Mouse (Mus musculus) erythroid progenitor cell, adult 5-6 weeks (primary cell): Measurements from ENCODE around the gene Pam16. TPM values are rescaled to one million over a fixed set of nuclear protein-coding genes. Genes with fewer than 3 reads are reported as not detected.
A peak's percentile ranks its signal among the peaks of the same experiment; 100 is the strongest.

Source experiments
- ATAC-seq: replicated peaks from 2 replicates; pipeline ENCODE4 v1.8.0; 2016; ENCODE audit warnings: moderate number of reproducible peaks, mild to moderate bottlenecking, moderate TSS enrichment, inconsistent platforms; ENCODE audit not compliant: poor library complexity, low FRiP score, severe bottlenecking
- total RNA-seq, 2 experiments: library from RNA; stranded (forward) in 1 of 2; stranded (reverse) in 1 of 2; fragments of 150-400 nt in 1 of 2; fragments of 186-747, 209-891 nt in 1 of 2; gene quantifications; 2 replicates each; pipeline versions ENCODE4 v1.2.3 to v1.2.4; 2015 to 2017; ENCODE audit warnings: low replicate concordance in 2 of 2

Pam16 gene
- total RNA-seq, 2 experiments from 2014 or later = 3.9 to 16.8 TPM

DNA sequence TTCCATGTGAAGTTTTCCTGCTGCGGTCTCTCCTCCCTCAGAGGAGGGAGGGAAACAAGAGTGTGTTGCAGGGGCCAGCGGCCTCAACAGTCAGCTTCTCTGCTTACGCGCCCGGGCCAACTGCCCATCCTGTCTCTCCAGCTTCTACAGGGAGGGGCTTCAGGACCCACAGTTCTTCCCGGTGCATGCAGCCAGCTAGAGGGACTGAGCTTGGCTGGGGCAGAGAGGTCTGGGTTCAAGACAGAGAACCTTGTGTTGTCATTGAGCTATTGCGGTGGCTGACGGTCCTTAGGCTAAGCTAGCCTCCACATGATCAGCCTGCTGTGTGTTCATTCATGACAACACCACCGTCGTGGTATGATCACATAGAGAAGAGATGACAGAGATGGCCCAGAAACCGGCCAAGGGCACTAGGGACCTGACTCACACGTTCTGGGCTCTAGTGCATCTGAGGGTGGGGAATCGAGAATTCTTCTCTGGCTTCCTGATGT is 22.9 kb upstream of the Pam16 start:
- no peak for ATAC-seq

DNA sequence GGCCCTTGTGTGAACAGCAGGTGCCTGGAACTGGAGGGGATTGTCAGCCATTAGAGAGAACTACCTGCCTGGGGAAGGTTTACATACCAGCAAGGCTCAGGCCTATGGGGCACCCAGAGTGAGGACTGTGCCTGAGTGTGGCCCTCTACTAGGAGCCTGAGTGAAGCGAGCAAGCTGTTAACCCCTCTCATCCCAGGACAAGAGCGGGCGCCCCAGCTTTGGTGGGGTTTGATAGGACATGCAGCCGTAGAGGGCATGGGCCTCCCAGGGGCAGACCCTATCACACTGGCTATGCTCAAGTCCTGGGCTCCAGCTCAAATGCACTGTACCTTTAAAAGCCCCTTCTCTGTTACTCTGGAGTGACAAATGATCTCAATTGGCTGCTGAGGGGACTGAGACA is 22.0 kb upstream of the Pam16 start:
- ATAC-seq = no peak

DNA sequence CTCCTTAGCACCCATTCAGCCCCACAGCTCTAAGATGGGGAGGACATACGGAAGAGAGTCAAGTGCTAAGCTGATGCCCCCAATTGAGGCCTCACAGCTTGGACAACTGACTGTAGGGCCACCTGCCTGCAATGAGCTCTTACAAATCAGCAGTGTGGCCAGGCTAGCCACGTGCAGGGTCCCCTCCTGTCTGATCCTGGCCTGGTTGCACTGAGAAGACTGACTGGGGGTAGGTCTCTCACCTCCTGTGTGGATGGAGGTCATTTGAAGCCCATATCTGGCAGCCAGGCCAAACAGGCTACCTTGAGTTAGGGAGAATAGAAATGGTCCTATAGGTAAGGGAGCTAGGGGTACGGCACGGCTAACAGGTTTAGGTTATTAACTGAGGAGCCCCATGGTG is 21.1 kb upstream of the Pam16 start:
- no peak for ATAC-seq

DNA sequence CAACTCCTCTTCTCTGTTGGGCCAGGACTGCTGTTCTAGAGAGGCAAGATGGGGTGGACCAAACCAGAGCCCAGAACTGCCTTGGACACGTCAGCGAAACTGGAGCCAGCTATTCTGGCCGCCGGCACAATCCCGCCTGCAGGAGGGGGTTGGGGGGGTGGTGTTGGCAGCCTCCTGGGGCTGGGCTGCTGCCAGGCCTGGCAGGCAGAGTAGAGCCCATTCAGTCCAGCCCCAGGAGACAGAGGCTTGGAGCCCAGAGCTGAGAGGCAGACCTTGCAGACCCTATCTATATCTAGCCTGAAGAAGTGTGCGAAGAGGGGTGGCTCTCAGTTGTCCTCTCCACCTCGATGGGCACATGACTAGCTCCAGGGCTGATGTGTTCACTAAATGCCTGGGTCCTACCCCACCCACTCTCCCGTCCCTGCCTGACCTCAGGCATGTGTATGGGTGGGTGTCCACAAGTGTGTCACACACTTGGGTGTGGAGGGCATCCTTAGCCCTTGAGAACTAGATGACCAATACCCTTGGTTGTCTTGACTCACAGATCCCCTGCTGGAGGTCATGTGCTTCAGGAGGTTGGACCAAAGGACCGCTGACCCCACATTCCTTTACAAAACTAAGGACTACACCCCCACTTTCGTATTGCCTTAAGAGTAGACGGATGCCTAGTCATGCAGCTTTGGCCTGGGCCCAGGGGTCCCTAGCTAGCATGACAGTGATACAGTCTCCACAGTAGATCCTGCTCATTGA is 19.1 kb upstream of the Pam16 start:
- ATAC-seq = no peak

DNA sequence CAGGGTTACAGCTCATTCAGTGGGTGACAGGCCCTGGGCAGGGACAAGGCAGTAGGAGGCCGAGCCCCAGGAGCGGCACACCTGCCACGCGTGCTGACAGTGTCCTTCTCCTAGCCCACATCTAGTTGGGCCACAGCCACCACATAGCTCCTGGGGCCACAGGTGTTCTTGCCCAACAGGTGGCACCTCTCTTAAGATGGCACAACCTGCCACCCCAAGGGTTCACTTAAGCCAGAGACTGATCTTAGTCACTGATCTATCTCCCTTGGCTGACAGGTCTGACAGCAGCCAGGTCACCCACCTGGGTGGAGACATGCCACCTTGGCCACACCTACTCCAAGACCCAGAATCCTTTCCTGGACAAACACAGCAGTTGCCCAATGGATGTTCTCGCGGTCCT is 18.1 kb upstream of the Pam16 start:
- ATAC-seq = no peak

DNA sequence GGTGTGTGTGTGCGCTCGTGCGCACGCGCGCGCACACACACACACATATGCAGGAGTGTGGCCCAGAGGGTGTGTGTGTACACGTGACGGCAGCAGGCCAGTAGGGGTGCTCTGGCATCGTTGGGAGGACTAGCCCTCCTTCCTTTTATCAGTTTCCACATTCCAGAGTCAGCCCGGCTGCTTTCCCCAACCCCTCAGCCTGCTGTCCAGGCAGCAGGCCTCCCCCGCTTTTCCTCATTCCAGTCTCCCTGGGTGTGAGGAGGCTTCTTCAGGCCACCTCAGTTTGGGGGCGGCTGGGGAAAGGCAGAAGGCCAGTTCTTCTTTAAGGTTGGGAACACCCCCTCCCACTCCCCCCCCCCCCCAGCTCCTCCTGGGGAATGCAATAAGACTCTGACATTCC is 17.4 kb upstream of the Pam16 start:
- no peak for ATAC-seq

DNA sequence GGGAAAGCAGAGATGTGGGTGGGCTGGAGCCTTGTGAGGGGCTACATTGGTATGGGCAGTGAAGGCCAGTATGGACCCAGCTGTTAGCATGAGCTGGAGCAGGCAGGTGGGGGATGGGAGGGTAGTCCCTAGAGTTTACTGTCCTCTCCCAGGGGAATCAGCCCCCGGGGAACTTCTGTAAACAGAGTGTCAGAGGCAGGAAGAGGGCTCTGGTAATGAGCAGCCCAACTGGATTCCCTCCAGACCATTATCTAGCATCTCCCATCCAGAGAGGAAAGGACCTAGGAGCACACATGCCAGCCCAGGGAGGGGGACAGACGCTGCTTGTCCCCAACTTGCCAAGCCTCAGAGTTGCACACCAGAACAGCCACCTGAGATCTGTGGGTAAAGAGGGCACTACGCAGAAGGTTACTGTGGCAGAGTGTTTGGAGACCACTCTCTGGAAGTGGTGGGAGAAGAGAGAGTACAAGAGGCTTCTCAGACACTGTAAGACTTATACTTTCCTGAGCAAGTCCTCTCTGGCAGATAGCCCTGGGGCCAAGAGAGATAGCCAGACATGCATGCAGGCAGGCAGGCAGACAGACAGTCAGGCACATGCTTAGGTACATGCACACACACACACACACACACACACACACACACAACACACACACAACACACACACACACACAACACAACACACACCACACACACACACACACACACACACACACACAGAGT is 16.5 kb upstream of the Pam16 start:
- ATAC-seq = no peak

DNA sequence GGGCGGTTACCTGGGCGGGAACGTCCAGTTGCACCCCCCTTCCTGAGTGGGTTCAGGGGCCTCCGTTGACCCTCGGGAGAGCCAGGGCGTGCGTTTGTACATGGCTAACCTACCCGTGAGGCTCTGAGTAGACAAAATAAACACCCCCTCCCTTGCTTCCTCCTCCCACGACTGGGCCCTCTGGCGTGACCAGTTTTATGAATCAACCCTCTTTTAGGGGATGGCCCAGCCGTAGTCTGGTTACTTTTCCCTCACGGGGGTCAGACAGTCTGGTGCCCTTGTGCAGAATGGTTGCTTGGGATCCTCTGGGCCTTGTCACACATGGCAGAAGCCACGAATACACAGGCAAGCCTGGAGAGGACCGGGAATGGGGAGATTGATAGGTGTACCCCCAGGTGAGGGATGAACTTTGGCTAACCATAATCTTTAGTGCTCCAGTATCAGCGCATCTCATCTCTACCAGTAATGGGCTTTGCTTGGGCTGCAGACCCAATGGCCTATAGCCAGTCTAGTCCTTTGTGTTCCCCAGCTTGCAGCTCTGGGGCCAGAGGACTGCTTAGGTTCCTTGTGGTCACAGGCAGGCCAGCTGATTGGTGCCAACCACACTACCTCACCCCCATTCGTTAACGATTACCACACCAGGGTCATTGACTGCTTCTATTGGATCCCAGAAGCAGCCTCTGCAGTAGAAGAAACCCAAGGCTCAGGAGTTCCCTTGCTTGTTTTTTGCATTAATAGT is 15.6 kb upstream of the Pam16 start:
- ATAC-seq = no peak

DNA sequence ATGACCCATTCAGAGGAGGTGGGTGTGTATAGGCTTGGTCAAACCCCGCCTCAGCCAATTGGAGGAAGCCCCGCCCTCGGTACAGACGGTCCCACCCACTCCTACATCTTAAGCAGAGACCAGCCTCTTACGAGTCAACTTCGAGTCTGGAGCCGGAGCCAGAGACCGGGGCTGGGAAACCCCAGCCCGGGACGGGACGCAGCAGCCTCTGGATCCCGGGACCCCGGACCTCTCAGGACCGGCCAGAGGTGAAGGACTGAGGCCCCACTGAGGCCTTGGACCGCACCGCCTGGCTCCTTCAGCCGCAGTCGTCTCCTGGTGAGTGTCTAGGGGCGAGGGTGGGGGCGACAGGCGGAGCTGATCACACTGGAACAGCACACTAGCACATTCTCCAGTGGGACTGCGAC is 15.0 kb upstream of the Pam16 start, which contains the start of the genes Vasn and Dnaja3:
Gene Vasn (plus strand): TSS at position 111 of the 407 bp plus-strand sequence.
Gene Dnaja3 (plus strand): TSS at position 159 of the 407 bp plus-strand sequence.
- ATAC-seq = peak; percentile 88

DNA sequence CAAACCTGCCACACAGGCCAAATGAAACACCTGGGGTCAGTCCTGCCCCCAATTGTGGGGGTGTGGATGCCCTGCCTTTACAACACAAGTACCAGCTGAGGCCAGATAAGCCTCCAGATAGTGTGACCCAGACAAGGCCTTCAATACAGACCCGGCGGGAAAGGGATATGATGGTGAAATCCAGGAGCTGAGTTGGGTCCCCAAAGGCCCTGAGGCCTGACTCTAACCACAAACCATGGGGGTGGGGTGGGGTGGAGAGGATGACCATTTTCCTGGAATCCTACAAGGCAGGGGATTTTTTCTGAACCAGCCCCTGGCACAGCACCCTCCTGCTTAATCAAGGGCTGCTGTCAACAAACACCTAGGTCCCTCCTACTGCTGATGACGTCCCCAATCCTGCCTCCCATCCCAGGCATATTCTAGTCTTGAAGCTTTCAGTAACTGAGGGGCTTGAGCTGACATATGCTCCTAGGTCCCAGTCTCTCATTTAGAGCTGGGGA is 14.2 kb upstream of the Pam16 start:
- ATAC-seq = no peak

DNA sequence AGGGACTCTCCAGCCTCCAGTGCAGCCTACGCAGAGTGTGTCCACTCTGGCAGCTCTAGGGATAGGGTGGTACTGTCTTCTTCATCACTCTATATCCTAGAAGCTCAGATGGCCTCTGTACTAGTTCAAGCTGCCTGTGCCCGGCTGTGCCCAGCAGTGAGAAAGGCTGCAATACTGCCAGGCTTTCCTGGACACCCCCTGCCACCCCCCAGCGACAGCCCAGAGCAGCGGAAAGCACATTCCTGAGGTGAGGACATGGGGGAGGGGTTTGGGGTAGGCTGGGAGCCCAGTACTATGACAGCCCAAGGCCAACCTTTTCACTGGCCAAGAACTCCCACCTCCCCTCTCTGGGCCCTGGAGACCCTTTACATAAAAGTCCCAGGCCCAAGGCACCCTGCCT is 11.0 kb upstream of the Pam16 start:
- no peak for ATAC-seq

DNA sequence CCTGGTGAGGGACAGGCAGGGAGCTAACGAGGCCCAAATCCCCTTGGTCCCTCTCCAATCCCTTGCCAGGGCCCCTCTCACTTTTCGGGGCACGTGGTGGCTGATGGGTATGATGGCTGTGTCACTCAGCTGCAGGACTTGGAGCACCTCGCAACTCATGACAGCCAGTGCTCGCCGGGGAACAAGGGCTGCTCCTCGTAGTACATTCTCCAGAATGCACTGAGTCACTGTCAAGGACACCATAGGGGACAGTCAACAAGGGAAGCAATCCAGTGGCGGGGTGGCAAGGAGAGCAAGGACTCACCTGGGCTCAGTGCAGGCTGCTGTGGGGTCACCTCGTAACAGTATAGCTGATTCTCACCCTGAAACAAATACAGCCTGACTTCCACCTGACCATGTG is 9.9 kb upstream of the Pam16 start:
- ATAC-seq = no peak

DNA sequence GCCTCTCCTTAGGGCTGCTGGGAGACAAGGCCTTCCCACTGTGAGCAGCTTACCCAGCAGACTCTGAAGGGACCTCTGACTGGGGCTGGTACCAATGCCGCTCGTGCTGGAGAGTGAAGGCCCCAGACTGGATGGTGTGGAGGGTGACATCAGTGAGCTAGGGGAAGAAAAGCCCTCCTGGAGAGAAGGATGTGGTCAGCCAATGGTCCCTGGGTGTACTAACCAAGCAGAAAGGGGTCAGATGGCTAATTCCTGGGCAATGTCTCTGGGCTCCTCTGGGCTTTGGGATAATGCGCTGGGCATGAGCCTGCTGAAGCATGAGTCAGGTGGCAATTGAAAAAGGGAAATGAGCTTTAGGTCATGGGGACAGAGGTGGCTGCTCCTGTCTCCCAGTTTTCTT is 8.9 kb upstream of the Pam16 start:
- ATAC-seq = no peak

DNA sequence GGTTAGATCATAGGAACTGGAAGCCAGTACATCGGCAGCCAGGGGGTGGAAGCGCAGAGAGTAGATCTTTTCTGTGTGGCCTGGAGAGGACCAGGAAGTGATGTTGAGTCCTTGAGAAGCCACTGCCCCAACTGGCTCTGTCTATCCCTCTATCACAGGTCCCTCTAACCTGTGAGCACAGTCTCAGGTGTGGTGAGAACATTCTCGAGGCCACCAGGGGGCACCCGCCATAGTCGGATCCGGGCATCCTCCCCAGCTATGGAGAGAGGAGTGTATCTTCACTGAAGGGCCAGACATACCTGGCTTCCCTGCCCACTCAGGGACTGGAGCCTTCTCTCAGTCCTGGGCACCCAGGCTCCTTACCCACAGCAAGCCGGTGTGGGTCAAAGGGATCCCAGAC is 7.3 kb upstream of the Pam16 start:
- ATAC-seq = no peak

DNA sequence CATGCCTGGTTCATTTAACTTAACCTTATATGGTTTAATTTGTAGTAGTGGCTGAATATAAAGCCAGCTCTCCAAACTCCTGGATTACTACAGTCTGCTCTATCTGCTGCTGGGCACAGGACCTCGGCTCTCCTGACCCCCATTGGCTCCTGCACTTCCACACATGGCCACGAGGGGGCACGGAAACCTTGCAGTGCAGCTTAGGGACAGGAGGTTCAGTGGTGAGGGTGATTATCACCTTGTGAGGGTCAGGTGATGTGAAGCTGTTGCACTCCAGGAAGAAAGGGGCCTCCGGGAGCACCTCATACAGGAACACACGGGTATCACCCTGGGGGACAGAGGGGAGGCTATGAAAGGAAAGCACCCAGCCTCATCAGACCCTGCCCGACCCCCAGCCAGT is 5.2 kb upstream of the Pam16 start:
- peak; percentile 69 for ATAC-seq

DNA sequence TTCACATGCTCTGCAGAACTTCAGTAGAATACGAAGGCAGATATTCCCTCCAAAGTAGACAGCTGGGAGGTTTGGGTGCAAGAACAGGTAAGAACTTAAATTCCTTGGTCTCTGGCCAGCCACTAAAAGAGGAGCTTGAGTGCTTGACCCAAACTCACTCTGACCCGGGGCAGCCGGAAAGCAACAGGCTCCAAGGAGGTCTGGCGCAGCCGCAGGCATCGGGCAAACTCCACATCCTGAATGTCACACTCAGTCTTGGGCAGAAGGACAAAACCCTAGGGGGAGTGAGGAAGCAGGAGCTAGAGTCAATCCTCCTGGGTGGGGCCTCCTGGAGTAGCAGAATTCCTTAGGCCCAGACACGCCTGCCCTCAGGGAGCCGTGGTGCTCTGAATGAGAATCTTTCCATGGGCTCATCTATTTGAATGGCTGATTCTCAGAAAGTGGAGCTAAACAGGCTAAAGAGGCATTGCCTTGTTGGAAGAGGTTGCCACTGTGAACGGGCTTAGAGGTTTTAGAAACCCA is 4.2 kb upstream of the Pam16 start:
- no peak for ATAC-seq

DNA sequence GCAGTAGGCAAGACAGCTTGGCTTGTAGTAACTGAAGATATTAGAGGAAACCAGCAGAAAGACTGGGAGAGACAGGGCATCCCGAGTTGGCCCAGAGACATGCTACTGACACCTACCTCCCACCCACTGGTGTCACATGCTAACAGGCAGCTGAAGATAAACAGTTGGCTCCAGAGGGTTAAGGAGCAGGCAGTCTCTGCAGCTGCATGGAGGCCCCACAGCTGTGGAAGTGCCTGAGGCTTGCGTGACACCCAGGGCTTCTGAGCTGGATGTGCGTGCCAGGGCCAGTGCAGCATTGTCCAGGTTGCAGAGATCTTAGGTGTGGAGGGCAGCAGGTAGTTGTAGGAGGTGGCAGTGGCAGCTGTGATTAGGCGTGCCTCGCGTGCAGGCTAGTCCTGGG is 2.3 kb upstream of the Pam16 start:
- no peak for ATAC-seq

DNA sequence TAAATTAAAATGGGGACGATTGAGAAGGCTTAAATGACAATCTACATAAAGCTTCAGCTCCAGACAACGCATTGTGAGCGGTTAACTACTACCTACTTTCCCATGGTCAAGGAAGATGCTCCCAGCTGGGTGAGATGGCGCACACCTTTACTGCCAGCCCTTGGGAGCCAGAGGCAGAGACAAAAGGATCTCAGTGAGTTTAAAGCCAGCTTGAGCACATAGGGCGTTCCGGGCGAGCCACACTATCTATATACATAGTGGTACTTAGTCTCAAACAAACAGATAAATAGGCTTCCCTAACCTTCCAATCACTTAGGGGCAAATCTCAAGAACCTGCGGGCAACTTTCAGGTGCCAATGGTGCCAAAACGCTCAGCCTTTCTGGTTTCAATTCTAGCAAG is 714 bp downstream of the Pam16 start:
- peak; percentile 48 for ATAC-seq

DNA sequence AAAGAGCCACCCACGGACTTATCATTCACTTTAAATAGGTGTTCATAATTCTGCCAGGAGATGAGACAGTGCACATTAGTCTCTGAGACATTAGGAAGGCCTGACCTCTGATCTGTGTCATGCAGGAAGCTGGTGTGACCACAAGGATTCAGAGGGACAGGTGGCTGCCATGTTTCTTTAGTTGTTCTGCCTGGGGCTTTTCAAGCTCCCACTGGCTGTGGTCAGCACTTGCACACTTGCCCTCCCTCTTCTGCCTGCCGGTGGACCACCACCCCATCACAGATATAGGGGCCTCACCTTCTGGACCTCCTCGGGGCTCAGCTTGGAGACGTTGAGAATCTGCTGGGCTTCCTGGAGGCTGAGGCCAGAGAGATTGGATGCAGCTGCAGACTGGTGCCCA is 8.0 kb downstream of the Pam16 start:
- no peak for ATAC-seq

DNA sequence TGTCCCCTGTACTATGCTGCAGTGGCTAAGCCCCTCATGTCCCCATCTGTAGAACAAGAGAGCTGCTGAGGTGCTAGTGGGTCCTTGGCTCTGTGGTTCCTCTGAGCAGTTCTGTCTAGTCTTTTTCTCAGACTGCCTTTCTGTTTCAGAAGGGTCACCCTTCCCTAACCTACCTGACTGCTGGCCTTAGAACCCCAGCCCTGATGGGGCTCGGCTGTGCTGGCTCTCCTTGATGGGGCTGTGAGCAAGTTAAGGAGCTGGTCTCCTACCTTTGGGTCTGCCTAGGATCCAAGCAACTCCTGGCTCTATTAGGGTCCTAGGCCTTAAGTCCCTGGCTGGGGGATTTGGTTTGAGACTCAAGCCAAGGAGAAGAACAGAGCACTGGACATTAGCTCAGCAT is 9.5 kb downstream of the Pam16 start:
- no peak for ATAC-seq
